Mouse (Mus musculus) adrenal gland, adult (tissue): ENCODE measurements at regions not wholly inside any gene's neighbourhood (a gene's known extent, or its start where the extent isn't known, plus 50 kb on each side); places are given as distances from the start of the nearest gene placed in this dataset.

Experiments
- DNase-seq, 2 experiments: peaks; one replicate each; pipeline ENCODE4 v3.0.0; 2022 to 2023; ENCODE audit warnings: low spot score in 1 of 2; ENCODE audit not compliant: inconsistent age in 2 of 2

GRCm38 (mm10) chr10:24437177-24437576, 158.1 kb upstream of the Ccn2 start:
- no peak for DNase-seq

- no peak for DNase-seq
Measured at GRCm38 (mm10) chr10:24444572-24444971, 150.7 kb upstream of the Ccn2 start.

- peak in 1 of 2 experiments; percentile 12 for DNase-seq
Measured at GRCm38 (mm10) chr10:24445036-24445435, 150.2 kb upstream of the Ccn2 start.

- no peak for DNase-seq
Measured at GRCm38 (mm10) chr10:24446168-24446567, 149.1 kb upstream of the Ccn2 start.

GRCm38 (mm10) chr10:24447135-24447534, 148.1 kb upstream of the Ccn2 start:
- peak; percentile 5 to 29 for DNase-seq

GRCm38 (mm10) chr10:24448001-24448561, 147.2 kb upstream of the Ccn2 start:
- DNase-seq, result peak; percentile 14 to 52

- DNase-seq, result no peak
Measured at GRCm38 (mm10) chr10:24453507-24453906, 141.7 kb upstream of the Ccn2 start.

- peak; percentile 7 to 64 for DNase-seq
Measured at GRCm38 (mm10) chr10:24458667-24459066, 136.6 kb upstream of the Ccn2 start.

- no peak for DNase-seq
Measured at GRCm38 (mm10) chr10:24463873-24464272, 131.4 kb upstream of the Ccn2 start.

GRCm38 (mm10) chr10:24464377-24464776, 130.9 kb upstream of the Ccn2 start:
- DNase-seq, result no peak

GRCm38 (mm10) chr10:24469741-24470140, 125.5 kb upstream of the Ccn2 start:
- DNase-seq, result no peak

- peak; percentile 30 to 78 for DNase-seq
Measured at GRCm38 (mm10) chr10:24471521-24471920, 123.7 kb upstream of the Ccn2 start.

GRCm38 (mm10) chr10:24476288-24476687, 119.0 kb upstream of the Ccn2 start:
- no peak for DNase-seq

- DNase-seq, result no peak
Measured at GRCm38 (mm10) chr10:24478535-24478934, 116.7 kb upstream of the Ccn2 start.

GRCm38 (mm10) chr10:24479148-24479547, 116.1 kb upstream of the Ccn2 start:
- DNase-seq, result no peak

GRCm38 (mm10) chr10:24481926-24482612, 113.2 kb upstream of the Ccn2 start:
- no peak for DNase-seq

GRCm38 (mm10) chr10:24483053-24483452, 112.2 kb upstream of the Ccn2 start:
- no peak for DNase-seq

GRCm38 (mm10) chr10:24484101-24484660, 111.1 kb upstream of the Ccn2 start:
- DNase-seq, result peak in 1 of 2 experiments; percentile 54

GRCm38 (mm10) chr10:24485461-24485860, 109.8 kb upstream of the Ccn2 start:
- no peak for DNase-seq

- no peak for DNase-seq
Measured at GRCm38 (mm10) chr10:24486224-24486623, 109.0 kb upstream of the Ccn2 start.

- no peak for DNase-seq
Measured at GRCm38 (mm10) chr10:24487915-24488314, 107.3 kb upstream of the Ccn2 start.

- DNase-seq, result no peak
Measured at GRCm38 (mm10) chr10:24490432-24490831, 104.8 kb upstream of the Ccn2 start.
